Mouse (Mus musculus): ENCODE measurements around the gene Bicd1. TPM values are rescaled to one million over a fixed set of nuclear protein-coding genes. Genes with fewer than 3 reads are reported as not detected.
"Not testable (repeated sequence)": the region's sequence is repeated elsewhere in the genome, so short reads cannot be mapped to it uniquely, and the experiment has no call there.

Gene Bicd1
- polyA plus RNA-seq, 1 experiment = 0.43 TPM

GRCm38 (mm10) chr6:149445854-149446253 is 37.2 kb downstream of the Bicd1 start:
- no peaks in the 10 kb centered on the region for H3K4me1 ChIP-seq (ENCODE audit: control insufficient read depth, insufficient read depth, insufficient read length)
- no peaks in the 10 kb centered on the region for H3K27me3 ChIP-seq (ENCODE audit: control insufficient read depth, insufficient read depth, low read length)
- H3K4me3 ChIP-seq (ENCODE audit: extremely low read depth, insufficient read depth, insufficient read length) = no peak overlapping the region
- no peaks in the 10 kb centered on the region for H3K36me3 ChIP-seq (ENCODE audit: control insufficient read depth, insufficient read depth, low read length)
- 89% methylated on average over 10 of the region's 10 CpGs for WGBS
- TF ChIP-seq POLR2A (IDR thresholded peaks at IDR 0.05; ENCODE audit: low read depth, low read length) (no peak), CTCF (IDR thresholded peaks at IDR 0.05; ENCODE audit: extremely low read depth, insufficient read depth, insufficient read length, insufficient replicate concordance) (no peak)
- H3K27ac ChIP-seq (ENCODE audit: insufficient read depth, low read length) = no peak overlapping the region
- DNase-seq (ENCODE audit: low read depth in 1 of 2, low spot score in 2 of 2) = no peak

GRCm38 (mm10) chr6:149457324-149457723 is 48.6 kb downstream of the Bicd1 start:
- TF ChIP-seq CTCF (IDR thresholded peaks at IDR 0.05; ENCODE audit: extremely low read depth, insufficient read depth, insufficient read length, insufficient replicate concordance) = no peak
- no peak for TF ChIP-seq POLR2A (IDR thresholded peaks at IDR 0.05; ENCODE audit: low read depth, low read length)
- Histone ChIP-seq H3K4me3 (ENCODE audit: extremely low read depth, insufficient read depth, insufficient read length) (no peak overlapping the region), H3K27me3 (ENCODE audit: control insufficient read depth, insufficient read depth, low read length) (no peaks in the 10 kb centered on the region), H3K36me3 (ENCODE audit: control insufficient read depth, insufficient read depth, low read length) (no peaks in the 10 kb centered on the region), H3K27ac (ENCODE audit: insufficient read depth, low read length) (no peak overlapping the region), H3K4me1 (ENCODE audit: control insufficient read depth, insufficient read depth, insufficient read length) (no peaks in the 10 kb centered on the region)
- DNase-seq (ENCODE audit: low read depth in 1 of 2, low spot score in 2 of 2) = no peak

- no peak overlapping the region for H3K4me3 ChIP-seq (ENCODE audit: extremely low read depth, insufficient read depth, insufficient read length)
- no peaks in the 10 kb centered on the region for H3K27me3 ChIP-seq (ENCODE audit: control insufficient read depth, insufficient read depth, low read length)
- DNase-seq (ENCODE audit: low read depth in 1 of 2, low spot score in 2 of 2) = no peak
- no peak overlapping the region for H3K27ac ChIP-seq (ENCODE audit: insufficient read depth, low read length)
- no peak for TF ChIP-seq CTCF (IDR thresholded peaks at IDR 0.05; ENCODE audit: extremely low read depth, insufficient read depth, insufficient read length, insufficient replicate concordance)
- no peak for TF ChIP-seq POLR2A (IDR thresholded peaks at IDR 0.05; ENCODE audit: low read depth, low read length)
- H3K4me1 ChIP-seq (ENCODE audit: control insufficient read depth, insufficient read depth, insufficient read length) = no peaks in the 10 kb centered on the region
- H3K36me3 ChIP-seq (ENCODE audit: control insufficient read depth, insufficient read depth, low read length) = no peaks in the 10 kb centered on the region
- 62% methylated on average over 1 of the region's 1 CpGs for WGBS
Observed at GRCm38 (mm10) chr6:149460971-149461370, 52.3 kb downstream of the Bicd1 start.

GRCm38 (mm10) chr6:149471477-149471876 is 62.8 kb downstream of the Bicd1 start:
- WGBS = 87% methylated on average over 15 of the region's 15 CpGs
- no peaks in the 10 kb centered on the region for H3K36me3 ChIP-seq (ENCODE audit: control insufficient read depth, insufficient read depth, low read length)
- H3K27me3 ChIP-seq (ENCODE audit: control insufficient read depth, insufficient read depth, low read length) = no peaks in the 10 kb centered on the region
- no peak for DNase-seq (ENCODE audit: low read depth in 1 of 2, low spot score in 2 of 2)
- H3K4me3 ChIP-seq (ENCODE audit: extremely low read depth, insufficient read depth, insufficient read length) = no peak overlapping the region
- TF ChIP-seq POLR2A (IDR thresholded peaks at IDR 0.05; ENCODE audit: low read depth, low read length) (no peak), CTCF (IDR thresholded peaks at IDR 0.05; ENCODE audit: extremely low read depth, insufficient read depth, insufficient read length, insufficient replicate concordance) (no peak)
- no peak overlapping the region for H3K27ac ChIP-seq (ENCODE audit: insufficient read depth, low read length)
- H3K4me1 ChIP-seq (ENCODE audit: control insufficient read depth, insufficient read depth, insufficient read length) = no peaks in the 10 kb centered on the region

- not testable (repeated sequence) for H3K36me3 ChIP-seq (ENCODE audit: control insufficient read depth, insufficient read depth, low read length); H3K4me3 ChIP-seq (ENCODE audit: extremely low read depth, insufficient read depth, insufficient read length); H3K27me3 ChIP-seq (ENCODE audit: control insufficient read depth, insufficient read depth, low read length); DNase-seq (ENCODE audit: low read depth in 1 of 2, low spot score in 2 of 2); H3K27ac ChIP-seq (ENCODE audit: insufficient read depth, low read length); H3K4me1 ChIP-seq (ENCODE audit: control insufficient read depth, insufficient read depth, insufficient read length)
- 86% methylated on average over 6 of the region's 6 CpGs for WGBS
Observed at GRCm38 (mm10) chr6:149472441-149472840, 63.8 kb downstream of the Bicd1 start.

- WGBS = 91% methylated on average over 5 of the region's 5 CpGs
- not testable (repeated sequence) for H3K4me3 ChIP-seq (ENCODE audit: extremely low read depth, insufficient read depth, insufficient read length); H3K27me3 ChIP-seq (ENCODE audit: control insufficient read depth, insufficient read depth, low read length); H3K27ac ChIP-seq (ENCODE audit: insufficient read depth, low read length); H3K4me1 ChIP-seq (ENCODE audit: control insufficient read depth, insufficient read depth, insufficient read length); DNase-seq (ENCODE audit: low read depth in 1 of 2, low spot score in 2 of 2); H3K36me3 ChIP-seq (ENCODE audit: control insufficient read depth, insufficient read depth, low read length)
Observed at GRCm38 (mm10) chr6:149481868-149482267, 73.2 kb downstream of the Bicd1 start.

GRCm38 (mm10) chr6:149494662-149495061 is 86.0 kb downstream of the Bicd1 start:
- no peak for DNase-seq (ENCODE audit: low read depth in 1 of 2, low spot score in 2 of 2)
- H3K27me3 ChIP-seq (ENCODE audit: control insufficient read depth, insufficient read depth, low read length) = no peaks in the 10 kb centered on the region
- H3K27ac ChIP-seq (ENCODE audit: insufficient read depth, low read length) = no peak overlapping the region
- no peaks in the 10 kb centered on the region for H3K4me1 ChIP-seq (ENCODE audit: control insufficient read depth, insufficient read depth, insufficient read length)
- no peaks in the 10 kb centered on the region for H3K36me3 ChIP-seq (ENCODE audit: control insufficient read depth, insufficient read depth, low read length)
- 89% methylated on average over 2 of the region's 2 CpGs for whole genome bisulfite sequencing
- H3K4me3 ChIP-seq (ENCODE audit: extremely low read depth, insufficient read depth, insufficient read length) = no peak overlapping the region
- TF ChIP-seq CTCF (IDR thresholded peaks at IDR 0.05; ENCODE audit: extremely low read depth, insufficient read depth, insufficient read length, insufficient replicate concordance) = no peak
- no peak for TF ChIP-seq POLR2A (IDR thresholded peaks at IDR 0.05; ENCODE audit: low read depth, low read length)

GRCm38 (mm10) chr6:149495925-149496324 is 87.2 kb downstream of the Bicd1 start:
- no peak for DNase-seq (ENCODE audit: low read depth in 1 of 2, low spot score in 2 of 2)
- Histone ChIP-seq H3K4me1 (ENCODE audit: control insufficient read depth, insufficient read depth, insufficient read length) (no peaks in the 10 kb centered on the region), H3K27me3 (ENCODE audit: control insufficient read depth, insufficient read depth, low read length) (no peaks in the 10 kb centered on the region), H3K4me3 (ENCODE audit: extremely low read depth, insufficient read depth, insufficient read length) (no peak overlapping the region), H3K36me3 (ENCODE audit: control insufficient read depth, insufficient read depth, low read length) (no peaks in the 10 kb centered on the region), H3K27ac (ENCODE audit: insufficient read depth, low read length) (no peak overlapping the region)
- TF ChIP-seq CTCF (IDR thresholded peaks at IDR 0.05; ENCODE audit: extremely low read depth, insufficient read depth, insufficient read length, insufficient replicate concordance) = no peak
- no peak for TF ChIP-seq POLR2A (IDR thresholded peaks at IDR 0.05; ENCODE audit: low read depth, low read length)
